Mouse (Mus musculus) intestine, postnatal 0 days (tissue): ENCODE measurements around the gene Rab33b. TPM values are rescaled to one million over a fixed set of nuclear protein-coding genes. Genes with fewer than 3 reads are reported as not detected.

Experiments used
- ATAC-seq: fragments of 200-750 bp; cut with Nextera tagmentation; 2 replicates; pipeline ENCODE4 v1.8.0; 2017; ENCODE audit warnings: mild to moderate bottlenecking, moderate TSS enrichment, moderate library complexity
- H3K27ac ChIP-seq: fragments of 300-500 bp; sonication (generic); 2 replicates; pipeline ENCODE4 v1.5.1; 2014; ENCODE audit warnings: mild to moderate bottlenecking, low read depth, low read length, moderate library complexity
- H3K27me3 ChIP-seq: fragments of 300-500 bp; sonication (generic); replicated peaks from 2 replicates; pipeline ENCODE4 v1.6.1; 2014; ENCODE audit warnings: low read length, mixed read lengths; ENCODE audit not compliant: control insufficient read depth, insufficient read depth
- H3K36me3 ChIP-seq: fragments of 300-500 bp; sonication (generic); 2 replicates; pipeline ENCODE4 v1.6.1; 2014; ENCODE audit warnings: mild to moderate bottlenecking, moderate library complexity; ENCODE audit not compliant: control insufficient read depth, insufficient read depth
- H3K4me1 ChIP-seq: fragments of 300-500 bp; sonication (generic); replicated peaks from 2 replicates; pipeline ENCODE4 v1.6.1; 2014; ENCODE audit warnings: antibody characterized with exemption, low read length, mixed read lengths; ENCODE audit not compliant: control insufficient read depth, insufficient read depth
- H3K4me2 ChIP-seq: fragments of 300-500 bp; sonication (generic); replicated peaks from 2 replicates; pipeline ENCODE4 v1.6.1; 2014; ENCODE audit warnings: low read depth, mild to moderate bottlenecking, moderate library complexity
- H3K4me3 ChIP-seq: fragments of 300-500 bp; sonication (generic); 2 replicates; pipeline ENCODE4 v1.5.1; 2014; ENCODE audit warnings: low read depth, low read length
- H3K9ac ChIP-seq: fragments of 300-500 bp; sonication (generic); 2 replicates; pipeline ENCODE4 v1.6.1; 2014; ENCODE audit warnings: mild to moderate bottlenecking, low read depth, low read length
- H3K9me3 ChIP-seq: fragments of 300-500 bp; sonication (generic); 2 replicates; pipeline ENCODE4 v1.6.1; 2016; ENCODE audit warnings: mixed run types; ENCODE audit not compliant: control insufficient read depth
- CTCF ChIP-seq: sonication (generic); IDR thresholded peaks from 2 replicates; pipeline ENCODE4 v1.5.1; 2016; ENCODE audit warnings: low read depth, mild to moderate bottlenecking, control low read depth, antibody characterized with exemption, moderate library complexity
- WGBS: fragments of 180-500 bp; shearing (Covaris S2); extraction: QIAGEN DNeasy Blood & Tissue Kit; methylation state at CpG from one replicate; pipeline ENCODE4 v1.1.7; 2014; 5-methylcytosine and 5-hydroxymethylcytosine counted together
- polyA plus RNA-seq: library from polyadenylated mRNA; unstranded; fragments of >200 nt; fragmentation: Nextera tagmentation; extraction: Ambion mirVana; gene quantifications from 2 replicates; pipeline ENCODE4 v1.2.1, GENCODE M21; 2015

The Rab33b gene
- polyA plus RNA-seq, 1 experiment from 2014 or later: 16.3 TPM

GRCm38 (mm10) chr3:51481059-51481458 is 2.7 kb upstream of the Rab33b start:
- Histone ChIP-seq H3K9me3 (no peaks in the 10 kb centered on the region), H3K4me2 (no peak overlapping the region), H3K9ac (no peak overlapping the region), H3K4me3 (no peak overlapping the region), H3K36me3 (no peaks in the 10 kb centered on the region), H3K27ac (no peak overlapping the region), H3K4me1 (no peaks in the 10 kb centered on the region), H3K27me3 (no peaks in the 10 kb centered on the region)
- ATAC-seq: no peak
- TF ChIP-seq CTCF: peak; percentile 83

DNA sequence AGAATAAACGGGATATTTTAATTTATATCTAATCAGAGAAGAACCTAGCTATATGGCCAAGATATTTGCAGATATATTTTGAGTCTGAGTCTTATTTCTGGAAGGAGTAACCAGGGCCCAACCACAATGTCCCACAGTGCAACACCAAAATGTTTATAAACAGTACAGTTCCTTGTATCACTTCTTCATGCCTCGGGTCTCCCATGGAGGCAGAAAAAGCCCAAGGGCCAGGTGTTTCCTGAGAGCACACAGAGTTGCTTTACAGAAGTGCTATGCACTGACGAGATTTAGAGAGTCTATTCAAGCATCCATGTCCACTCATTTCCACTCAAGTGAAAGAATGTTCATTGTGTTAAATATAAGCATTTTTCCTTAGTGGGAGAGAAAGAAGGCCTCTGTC is 1.8 kb upstream of the Rab33b start:
- Histone ChIP-seq H3K4me1 (no peaks in the 10 kb centered on the region), H3K9me3 (no peaks in the 10 kb centered on the region), H3K9ac (no peak overlapping the region), H3K27me3 (no peaks in the 10 kb centered on the region), H3K27ac (no peak overlapping the region), H3K4me2 (no peak overlapping the region), H3K4me3 (no peak overlapping the region), H3K36me3 (no peaks in the 10 kb centered on the region)
- no peak for TF ChIP-seq CTCF
- 59% methylated on average over 3 of the region's 3 CpGs for WGBS
- ATAC-seq: no peak

DNA sequence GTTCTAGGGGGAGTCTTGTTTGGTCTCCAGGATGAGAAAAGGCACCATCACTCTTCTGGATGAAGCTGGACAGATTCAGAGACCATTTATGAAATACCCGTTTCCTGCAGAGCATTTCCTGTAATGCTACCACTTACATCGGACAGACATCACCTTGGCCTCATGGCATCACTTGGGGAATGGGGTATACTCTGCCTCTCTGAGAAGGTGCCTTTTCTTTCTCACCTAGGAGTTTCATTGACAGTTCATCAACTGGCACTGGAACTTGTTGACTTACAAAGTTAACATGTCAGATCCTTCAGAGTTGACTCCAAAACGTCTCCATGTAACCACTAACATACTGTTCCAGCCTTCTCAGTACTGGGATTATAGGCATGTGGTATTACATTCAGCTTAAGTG is 939 bp upstream of the Rab33b start:
- WGBS: 63% methylated on average over 3 of the region's 3 CpGs
- Histone ChIP-seq H3K27me3 (no peaks in the 10 kb centered on the region), H3K4me3 (no peak overlapping the region), H3K9ac (no peak overlapping the region), H3K4me2 (peak overlapping the region; percentile 78), H3K9me3 (no peaks in the 10 kb centered on the region), H3K36me3 (no peaks in the 10 kb centered on the region), H3K27ac (no peak overlapping the region), H3K4me1 (no peaks in the 10 kb centered on the region)
- TF ChIP-seq CTCF: no peak
- ATAC-seq: no peak

DNA sequence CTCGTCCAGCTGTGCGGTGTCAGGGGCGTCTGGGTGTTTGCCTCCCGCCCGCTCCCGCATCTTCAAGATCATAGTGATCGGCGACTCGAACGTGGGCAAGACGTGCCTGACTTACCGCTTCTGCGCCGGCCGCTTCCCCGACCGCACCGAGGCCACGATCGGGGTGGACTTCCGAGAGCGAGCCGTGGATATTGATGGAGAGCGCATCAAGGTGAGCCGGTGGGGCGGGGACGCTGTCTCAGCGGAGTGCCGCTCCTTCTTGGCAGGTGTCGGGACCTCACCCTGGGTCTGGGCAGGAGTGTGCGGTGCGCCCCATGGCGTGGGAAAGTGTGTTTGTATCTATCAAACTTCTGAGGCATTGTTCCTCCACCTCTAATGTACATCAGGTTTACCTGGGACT is 650 bp downstream of the Rab33b start:
- H3K9ac ChIP-seq: peak overlapping the region; percentile 70
- H3K4me1 ChIP-seq: no peaks in the 10 kb centered on the region
- peak; percentile 24; the same call in 1 of the 2 replicates for ATAC-seq
- TF ChIP-seq CTCF: no peak
- peak overlapping the region; percentile 78 for H3K4me2 ChIP-seq
- peak overlapping the region; percentile 85 for H3K27ac ChIP-seq
- H3K9me3 ChIP-seq: no peaks in the 10 kb centered on the region
- peak overlapping the region; percentile 91 for H3K4me3 ChIP-seq
- WGBS: under 1% methylated on average over 33 of the region's 33 CpGs
- no peaks in the 10 kb centered on the region for H3K36me3 ChIP-seq
- H3K27me3 ChIP-seq: no peaks in the 10 kb centered on the region

- Histone ChIP-seq H3K9ac (no peak overlapping the region), H3K27me3 (no peaks in the 10 kb centered on the region), H3K4me1 (no peaks in the 10 kb centered on the region), H3K27ac (no peak overlapping the region), H3K36me3 (no peaks in the 10 kb centered on the region), H3K4me3 (peak overlapping the region; percentile 91), H3K4me2 (peak overlapping the region; percentile 78), H3K9me3 (no peaks in the 10 kb centered on the region)
- no peak for TF ChIP-seq CTCF
- 24% methylated on average over 4 of the region's 4 CpGs for WGBS
- ATAC-seq: no peak
Observed at GRCm38 (mm10) chr3:51485347-51485746, 1.6 kb downstream of the Rab33b start.

- Histone ChIP-seq H3K27me3 (no peaks in the 10 kb centered on the region), H3K4me2 (no peak overlapping the region), H3K9ac (no peak overlapping the region), H3K9me3 (no peaks in the 10 kb centered on the region), H3K4me1 (no peaks in the 10 kb centered on the region), H3K36me3 (no peaks in the 10 kb centered on the region), H3K4me3 (no peak overlapping the region), H3K27ac (no peak overlapping the region)
- TF ChIP-seq CTCF: no peak
- 87% methylated on average over 4 of the region's 4 CpGs for WGBS
- ATAC-seq: no peak
Observed at GRCm38 (mm10) chr3:51486491-51487195, 2.9 kb downstream of the Rab33b start.
